Mouse (Mus musculus): ENCODE measurements around the gene Mkln1. TPM values are rescaled to one million over a fixed set of nuclear protein-coding genes. Genes with fewer than 3 reads are reported as not detected.

Mkln1 gene
- polyA plus RNA-seq, 1 experiment from 2014 or later: 148 TPM

GRCm38 (mm10) chr6:31562371-31563080 lies 164.0 kb downstream of the Mkln1 start:
- H3K27me3 ChIP-seq (ENCODE audit: control insufficient read depth, insufficient read depth, low read length): no peaks in the 10 kb centered on the region
- ATAC-seq (ENCODE audit: low read depth): no peak
- no peak overlapping the region for H3K27ac ChIP-seq (ENCODE audit: low read depth, low read length)
- peak overlapping the region; percentile 76 for H3K4me3 ChIP-seq (ENCODE audit: low read depth, low read length)
- H3K4me2 ChIP-seq (ENCODE audit: low read depth, low read length): peak overlapping the region; percentile 92
- H3K36me3 ChIP-seq (ENCODE audit: control insufficient read depth, insufficient read depth, low read length): no peaks in the 10 kb centered on the region
- H3K4me1 ChIP-seq (ENCODE audit: control insufficient read depth, insufficient read depth, low read length): peaks cover 19% of the 10 kb centered on the region
- H3K9ac ChIP-seq (replicated peaks; ENCODE audit: low read depth, low read length): peak overlapping the region; percentile 88; the same call in 1 of the 2 replicates
- H3K9me3 ChIP-seq (ENCODE audit: control insufficient read depth, low read length): no peaks in the 10 kb centered on the region
- WGBS: 6% methylated on average over 16 of the region's 16 CpGs

GRCm38 (mm10) chr6:31563235-31564181 lies 165.0 kb downstream of the Mkln1 start, which contains the start of gene Podxl:
Podxl (minus strand) TSS chr6:31563981.
- peak within 1 kb of the TSS; percentile 23; the same call in 1 of the 2 replicates for H3K27ac ChIP-seq (ENCODE audit: low read depth, low read length)
- H3K4me1 ChIP-seq (ENCODE audit: control insufficient read depth, insufficient read depth, low read length): peaks cover 19% of the 10 kb centered on the region
- H3K27me3 ChIP-seq (ENCODE audit: control insufficient read depth, insufficient read depth, low read length): no peaks in the 10 kb centered on the region
- peak within 1 kb of the TSS; percentile 88 for H3K9ac ChIP-seq (replicated peaks; ENCODE audit: low read depth, low read length)
- no peaks in the 10 kb centered on the region for H3K9me3 ChIP-seq (ENCODE audit: control insufficient read depth, low read length)
- H3K36me3 ChIP-seq (ENCODE audit: control insufficient read depth, insufficient read depth, low read length): no peaks in the 10 kb centered on the region
- WGBS: under 1% methylated on average over 56 of the region's 91 CpGs
- H3K4me3 ChIP-seq (ENCODE audit: low read depth, low read length): peak within 1 kb of the TSS; percentile 76
- peak; percentile 85 for ATAC-seq (ENCODE audit: low read depth)
- H3K4me2 ChIP-seq (ENCODE audit: low read depth, low read length): peak within 1 kb of the TSS; percentile 92

GRCm38 (mm10) chr6:31564182-31564531 lies 165.6 kb downstream of the Mkln1 start:
- peaks cover 19% of the 10 kb centered on the region for H3K4me1 ChIP-seq (ENCODE audit: control insufficient read depth, insufficient read depth, low read length)

GRCm38 (mm10) chr6:31564901-31565391 lies 166.4 kb downstream of the Mkln1 start:
- Histone ChIP-seq H3K36me3 (ENCODE audit: control insufficient read depth, insufficient read depth, low read length) (no peaks in the 10 kb centered on the region), H3K27ac (ENCODE audit: low read depth, low read length) (no peak overlapping the region), H3K4me3 (ENCODE audit: low read depth, low read length) (peak overlapping the region; percentile 76), H3K4me1 (ENCODE audit: control insufficient read depth, insufficient read depth, low read length) (peaks cover 19% of the 10 kb centered on the region), H3K4me2 (ENCODE audit: low read depth, low read length) (peak overlapping the region; percentile 92), H3K9ac (replicated peaks; ENCODE audit: low read depth, low read length) (no peak overlapping the region), H3K9me3 (ENCODE audit: control insufficient read depth, low read length) (no peaks in the 10 kb centered on the region), H3K27me3 (ENCODE audit: control insufficient read depth, insufficient read depth, low read length) (no peaks in the 10 kb centered on the region)
- WGBS: 2% methylated on average over 17 of the region's 17 CpGs
- no peak for ATAC-seq (ENCODE audit: low read depth)

More at GRCm38 (mm10) chr6:31564182-31564531, 165.6 kb downstream of the Mkln1 start:
- no peak overlapping the region; the same call in 1 of the 2 replicates for H3K27ac ChIP-seq (ENCODE audit: low read depth, low read length)
- WGBS: under 1% methylated on average over 18 of the region's 18 CpGs
- no peaks in the 10 kb centered on the region for H3K9me3 ChIP-seq (ENCODE audit: control insufficient read depth, low read length)
- H3K4me2 ChIP-seq (ENCODE audit: low read depth, low read length): peak overlapping the region; percentile 92
- H3K36me3 ChIP-seq (ENCODE audit: control insufficient read depth, insufficient read depth, low read length): no peaks in the 10 kb centered on the region
- no peak; the same call in 1 of the 2 replicates for ATAC-seq (ENCODE audit: low read depth)
- peak overlapping the region; percentile 88 for H3K9ac ChIP-seq (replicated peaks; ENCODE audit: low read depth, low read length)
- peak overlapping the region; percentile 76 for H3K4me3 ChIP-seq (ENCODE audit: low read depth, low read length)
- H3K27me3 ChIP-seq (ENCODE audit: control insufficient read depth, insufficient read depth, low read length): no peaks in the 10 kb centered on the region

Other genes with a start within 250 kb of the Mkln1 start
- gene Podxl, start 165.2 kb downstream of the Mkln1 start, polyA plus RNA-seq (2014; fragmentation: Nextera tagmentation; extraction: Ambion mirVana): 7.1 and 9.0 TPM in 2 replicates

Measured in neural tube, embryonic 14.5 days (tissue).